Mouse (Mus musculus): ENCODE measurements around the gene Dgkg. TPM values are rescaled to one million over a fixed set of nuclear protein-coding genes. Genes with fewer than 3 reads are reported as not detected.

The Dgkg gene
- polyA plus RNA-seq, 1 experiment from 2014 or later, result 0.47 TPM

DNA sequence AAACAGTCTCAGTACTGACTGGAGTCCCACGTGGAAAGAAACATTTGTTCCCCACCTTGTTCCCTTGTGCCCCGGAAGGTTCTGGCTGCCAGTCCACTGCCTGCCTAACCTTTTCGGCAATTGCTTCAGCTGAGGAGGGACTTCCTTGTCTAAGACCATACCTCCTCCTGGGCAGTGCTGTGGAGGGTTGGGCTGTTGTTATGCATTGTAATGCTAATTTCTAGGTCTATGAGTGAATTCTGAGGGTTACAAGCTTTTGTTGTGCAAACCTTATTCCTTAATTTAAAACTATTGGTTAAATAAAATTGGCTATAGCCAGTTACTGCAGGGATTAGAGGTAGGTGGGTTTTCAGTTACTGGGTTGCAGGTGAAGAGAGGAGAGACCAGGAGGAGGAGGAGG lies 19.7 kb downstream of the Dgkg start:
- H3K27ac ChIP-seq (ENCODE audit: low read depth, low read length), result no peak overlapping the region
- H3K27me3 ChIP-seq (ENCODE audit: control insufficient read depth, insufficient read depth, low read length), result no peaks in the 10 kb centered on the region
- no peaks in the 10 kb centered on the region for H3K4me1 ChIP-seq (replicated peaks; ENCODE audit: control insufficient read depth, insufficient read depth, low read length)
- no peak overlapping the region for H3K9ac ChIP-seq (ENCODE audit: low read length)
- no peaks in the 10 kb centered on the region for H3K9me3 ChIP-seq (ENCODE audit: control insufficient read depth, low read length)
- no peak overlapping the region for H3K4me2 ChIP-seq (ENCODE audit: low read depth, low read length, severe bottlenecking)
- no peak for DNase-seq (ENCODE audit: low spot score)
- H3K4me3 ChIP-seq (ENCODE audit: low read depth, low read length), result no peak overlapping the region
- ATAC-seq (replicated peaks; ENCODE audit: low FRiP score), result no peak
- no peaks in the 10 kb centered on the region for H3K36me3 ChIP-seq (ENCODE audit: control insufficient read depth, insufficient read depth, low read length)
- WGBS, result 47% methylated on average over 3 of the region's 3 CpGs

DNA sequence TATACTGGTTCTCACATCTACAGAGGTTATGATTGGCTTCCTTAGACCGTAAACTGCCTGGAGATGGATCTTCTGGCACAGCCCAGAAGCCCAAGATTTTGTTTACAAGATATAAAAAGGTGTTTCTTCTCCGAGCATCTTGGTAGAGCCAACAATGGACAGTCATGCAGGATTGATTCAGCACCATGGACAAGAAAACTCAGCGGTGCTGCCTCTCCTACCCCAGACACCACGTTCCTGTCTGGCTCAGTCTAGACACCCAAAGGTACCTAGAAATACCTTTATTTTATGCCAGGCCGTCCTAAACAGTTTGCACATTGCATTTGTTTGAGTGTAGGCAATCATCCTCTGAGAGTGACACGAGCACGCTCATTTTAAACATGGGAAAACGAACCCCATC lies 21.3 kb downstream of the Dgkg start:
- Histone ChIP-seq H3K9me3 (ENCODE audit: control insufficient read depth, low read length) (no peaks in the 10 kb centered on the region), H3K36me3 (ENCODE audit: control insufficient read depth, insufficient read depth, low read length) (no peaks in the 10 kb centered on the region), H3K4me2 (ENCODE audit: low read depth, low read length, severe bottlenecking) (no peak overlapping the region), H3K27me3 (ENCODE audit: control insufficient read depth, insufficient read depth, low read length) (no peaks in the 10 kb centered on the region), H3K9ac (ENCODE audit: low read length) (no peak overlapping the region), H3K4me3 (ENCODE audit: low read depth, low read length) (no peak overlapping the region), H3K27ac (ENCODE audit: low read depth, low read length) (no peak overlapping the region), H3K4me1 (replicated peaks; ENCODE audit: control insufficient read depth, insufficient read depth, low read length) (peaks cover 2% of the 10 kb centered on the region)
- ATAC-seq (replicated peaks; ENCODE audit: low FRiP score), result no peak
- no peak for DNase-seq (ENCODE audit: low spot score)
- 59% methylated on average over 8 of the region's 8 CpGs for WGBS

DNA sequence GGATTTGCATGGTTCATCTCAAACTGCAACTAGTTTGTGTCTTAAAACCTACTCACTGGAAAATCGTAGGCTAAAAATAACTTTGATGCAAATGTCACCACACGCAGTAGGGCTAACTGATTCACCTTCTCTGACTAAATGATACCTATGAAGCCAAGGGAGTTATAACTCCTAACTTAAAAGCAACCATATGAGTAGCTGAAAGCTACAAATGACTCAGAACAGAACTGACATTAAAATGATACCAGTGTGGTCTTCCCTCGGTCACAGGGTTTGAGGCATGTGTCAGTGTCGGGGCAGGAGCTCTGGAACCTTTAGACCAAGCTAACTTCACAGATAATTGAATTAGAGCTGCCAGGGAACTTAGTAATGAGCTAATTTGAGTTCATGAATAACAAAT lies 24.0 kb downstream of the Dgkg start:
- H3K27ac ChIP-seq (ENCODE audit: low read depth, low read length), result no peak overlapping the region
- H3K27me3 ChIP-seq (ENCODE audit: control insufficient read depth, insufficient read depth, low read length), result 0 out of 2 replicates have a peak, but pooled peaks cover 2% of the 10 kb centered on the region
- H3K9me3 ChIP-seq (ENCODE audit: control insufficient read depth, low read length), result no peaks in the 10 kb centered on the region
- 91% methylated on average over 4 of the region's 4 CpGs for WGBS
- H3K4me2 ChIP-seq (ENCODE audit: low read depth, low read length, severe bottlenecking), result no peak overlapping the region
- ATAC-seq (replicated peaks; ENCODE audit: low FRiP score), result no peak
- H3K9ac ChIP-seq (ENCODE audit: low read length), result no peak overlapping the region
- no peak for DNase-seq (ENCODE audit: low spot score)
- peaks cover 5% of the 10 kb centered on the region for H3K4me1 ChIP-seq (replicated peaks; ENCODE audit: control insufficient read depth, insufficient read depth, low read length)
- no peak overlapping the region for H3K4me3 ChIP-seq (ENCODE audit: low read depth, low read length)
- no peaks in the 10 kb centered on the region for H3K36me3 ChIP-seq (ENCODE audit: control insufficient read depth, insufficient read depth, low read length)

DNA sequence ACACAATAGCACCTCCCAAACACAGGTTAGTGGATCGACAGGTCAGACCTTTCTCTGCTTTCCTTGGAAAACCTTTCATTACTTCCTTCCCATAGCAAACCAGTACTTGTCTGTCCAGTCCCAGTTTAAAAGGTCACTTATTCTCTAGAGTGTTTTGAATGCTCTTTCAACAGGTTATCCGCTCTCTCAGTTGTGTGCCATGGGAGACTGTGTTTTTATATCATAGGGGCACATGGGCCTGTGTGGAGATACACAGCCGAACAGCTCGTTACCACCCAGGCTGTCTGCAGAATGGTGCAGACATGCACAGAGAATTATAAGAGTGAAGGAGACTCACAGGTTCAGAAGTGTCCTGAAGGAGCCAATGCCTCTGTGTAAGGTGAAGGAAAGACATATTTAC lies 26.7 kb downstream of the Dgkg start:
- H3K4me3 ChIP-seq (ENCODE audit: low read depth, low read length), result no peak overlapping the region
- no peak for ATAC-seq (replicated peaks; ENCODE audit: low FRiP score)
- H3K36me3 ChIP-seq (ENCODE audit: control insufficient read depth, insufficient read depth, low read length), result no peaks in the 10 kb centered on the region
- DNase-seq (ENCODE audit: low spot score), result no peak
- peaks cover 5% of the 10 kb centered on the region for H3K4me1 ChIP-seq (replicated peaks; ENCODE audit: control insufficient read depth, insufficient read depth, low read length)
- H3K9ac ChIP-seq (ENCODE audit: low read length), result no peak overlapping the region
- H3K27ac ChIP-seq (ENCODE audit: low read depth, low read length), result no peak overlapping the region
- WGBS, result 61% methylated on average over 4 of the region's 4 CpGs
- 0 out of 2 replicates have a peak, but pooled peaks cover 2% of the 10 kb centered on the region for H3K27me3 ChIP-seq (ENCODE audit: control insufficient read depth, insufficient read depth, low read length)
- no peak overlapping the region for H3K4me2 ChIP-seq (ENCODE audit: low read depth, low read length, severe bottlenecking)
- no peaks in the 10 kb centered on the region for H3K9me3 ChIP-seq (ENCODE audit: control insufficient read depth, low read length)

DNA sequence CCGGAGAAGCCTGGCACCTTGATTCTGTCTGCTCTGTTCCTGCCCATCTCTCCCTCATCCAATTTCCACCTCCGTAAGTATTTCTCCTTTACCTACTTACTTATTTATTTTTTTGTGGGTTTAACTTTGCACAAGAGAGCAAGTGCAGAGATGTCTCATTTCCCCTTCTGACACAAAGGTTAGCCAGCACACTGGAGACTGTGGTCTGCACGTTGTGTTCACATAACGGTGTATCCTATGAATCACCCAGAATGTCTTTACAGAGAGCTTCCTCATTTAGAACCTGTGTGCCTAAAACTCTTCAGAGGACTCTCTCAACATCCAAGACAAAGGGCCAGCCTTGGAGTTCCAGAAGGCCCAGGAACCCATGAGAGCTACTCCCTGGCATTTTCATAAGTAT lies 27.1 kb downstream of the Dgkg start:
- Histone ChIP-seq H3K27ac (ENCODE audit: low read depth, low read length) (no peak overlapping the region), H3K27me3 (ENCODE audit: control insufficient read depth, insufficient read depth, low read length) (0 out of 2 replicates have a peak, but pooled peaks cover 2% of the 10 kb centered on the region), H3K9ac (ENCODE audit: low read length) (no peak overlapping the region), H3K4me3 (ENCODE audit: low read depth, low read length) (no peak overlapping the region), H3K4me2 (ENCODE audit: low read depth, low read length, severe bottlenecking) (no peak overlapping the region), H3K36me3 (ENCODE audit: control insufficient read depth, insufficient read depth, low read length) (no peaks in the 10 kb centered on the region), H3K9me3 (ENCODE audit: control insufficient read depth, low read length) (no peaks in the 10 kb centered on the region), H3K4me1 (replicated peaks; ENCODE audit: control insufficient read depth, insufficient read depth, low read length) (peaks cover 5% of the 10 kb centered on the region)
- WGBS, result 88% methylated on average over 4 of the region's 4 CpGs
- no peak for DNase-seq (ENCODE audit: low spot score)
- no peak for ATAC-seq (replicated peaks; ENCODE audit: low FRiP score)

DNA sequence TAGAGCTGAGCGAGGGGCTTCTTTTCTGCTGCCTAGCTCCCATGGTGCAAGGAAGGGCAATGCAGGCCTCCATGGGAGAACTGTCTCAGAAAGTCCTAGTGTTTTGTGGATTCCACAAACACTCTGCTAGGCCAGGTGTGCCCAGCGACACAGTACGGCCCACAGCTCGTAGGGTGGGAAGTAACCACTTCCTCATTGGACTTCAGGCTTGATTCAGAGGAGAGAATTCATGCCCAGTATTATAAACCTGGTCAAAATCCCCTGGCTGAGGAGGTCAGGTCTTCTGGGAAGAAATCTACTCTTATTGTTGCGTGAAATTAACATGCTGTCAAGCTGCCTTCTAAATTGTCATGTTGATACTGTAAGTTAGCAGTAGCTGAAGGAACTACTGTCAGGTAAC lies 31.0 kb downstream of the Dgkg start:
- ATAC-seq (replicated peaks; ENCODE audit: low FRiP score) (no peak), DNase-seq (ENCODE audit: low spot score) (no peak)
- peaks cover 5% of the 10 kb centered on the region for H3K4me1 ChIP-seq (replicated peaks; ENCODE audit: control insufficient read depth, insufficient read depth, low read length)
- no peak overlapping the region for H3K4me2 ChIP-seq (ENCODE audit: low read depth, low read length, severe bottlenecking)
- no peak overlapping the region for H3K27ac ChIP-seq (ENCODE audit: low read depth, low read length)
- no peaks in the 10 kb centered on the region for H3K9me3 ChIP-seq (ENCODE audit: control insufficient read depth, low read length)
- no peaks in the 10 kb centered on the region for H3K36me3 ChIP-seq (ENCODE audit: control insufficient read depth, insufficient read depth, low read length)
- WGBS, result 97% methylated on average over 5 of the region's 5 CpGs
- 0 out of 2 replicates have a peak, but pooled peaks cover 2% of the 10 kb centered on the region for H3K27me3 ChIP-seq (ENCODE audit: control insufficient read depth, insufficient read depth, low read length)
- no peak overlapping the region for H3K4me3 ChIP-seq (ENCODE audit: low read depth, low read length)
- H3K9ac ChIP-seq (ENCODE audit: low read length), result no peak overlapping the region

DNA sequence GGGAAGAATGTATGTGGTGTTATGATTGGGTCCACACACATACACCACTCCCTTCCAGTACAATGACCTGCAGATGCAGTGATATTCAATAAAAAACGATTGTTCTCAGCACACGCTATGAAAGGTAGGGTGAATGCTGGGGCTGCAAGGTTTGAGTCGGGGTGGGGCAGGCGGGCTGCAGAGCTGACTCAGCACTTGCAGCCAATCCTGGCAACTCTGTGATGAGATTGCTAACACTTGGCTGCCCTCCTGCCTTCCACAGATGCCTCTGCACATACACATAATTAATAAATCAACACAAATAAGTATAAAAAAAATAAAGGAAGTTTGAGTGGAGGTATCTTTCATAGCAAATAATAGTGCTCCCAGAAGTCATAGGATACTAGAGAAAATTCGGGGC lies 31.6 kb downstream of the Dgkg start:
- DNase-seq (ENCODE audit: low spot score), result no peak
- no peak overlapping the region for H3K4me3 ChIP-seq (ENCODE audit: low read depth, low read length)
- H3K4me1 ChIP-seq (replicated peaks; ENCODE audit: control insufficient read depth, insufficient read depth, low read length), result no peaks in the 10 kb centered on the region; the same call in 1 of the 2 replicates
- no peak for ATAC-seq (replicated peaks; ENCODE audit: low FRiP score)
- no peaks in the 10 kb centered on the region for H3K9me3 ChIP-seq (ENCODE audit: control insufficient read depth, low read length)
- no peak overlapping the region for H3K4me2 ChIP-seq (ENCODE audit: low read depth, low read length, severe bottlenecking)
- 86% methylated on average over 5 of the region's 5 CpGs for WGBS
- no peaks in the 10 kb centered on the region for H3K36me3 ChIP-seq (ENCODE audit: control insufficient read depth, insufficient read depth, low read length)
- H3K27ac ChIP-seq (ENCODE audit: low read depth, low read length), result no peak overlapping the region
- H3K27me3 ChIP-seq (ENCODE audit: control insufficient read depth, insufficient read depth, low read length), result 0 out of 2 replicates have a peak, but pooled peaks cover 2% of the 10 kb centered on the region
- H3K9ac ChIP-seq (ENCODE audit: low read length), result no peak overlapping the region

DNA sequence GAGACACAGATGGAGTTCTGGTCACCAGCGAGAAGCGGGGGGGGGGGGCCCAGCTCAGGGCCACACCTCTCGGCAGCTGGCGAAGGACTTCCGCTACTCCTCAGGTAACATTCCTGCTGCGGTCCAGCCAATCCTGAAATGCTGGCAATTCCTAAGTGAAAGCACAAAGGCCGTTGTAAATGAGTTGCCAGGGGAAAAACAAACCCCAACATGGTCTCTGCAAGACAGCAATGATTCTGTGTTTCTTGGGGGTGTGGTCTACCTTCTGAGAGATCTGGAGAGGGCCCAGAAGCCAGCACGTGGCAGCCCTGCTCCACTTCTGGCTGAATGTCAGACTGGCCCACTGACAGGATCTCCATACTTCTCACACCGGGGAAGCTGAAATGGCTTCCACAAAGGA lies 34.7 kb downstream of the Dgkg start:
- H3K27me3 ChIP-seq (ENCODE audit: control insufficient read depth, insufficient read depth, low read length), result no peaks in the 10 kb centered on the region
- no peak overlapping the region for H3K4me3 ChIP-seq (ENCODE audit: low read depth, low read length)
- ATAC-seq (replicated peaks; ENCODE audit: low FRiP score) (no peak), DNase-seq (ENCODE audit: low spot score) (no peak)
- no peaks in the 10 kb centered on the region for H3K9me3 ChIP-seq (ENCODE audit: control insufficient read depth, low read length)
- no peaks in the 10 kb centered on the region for H3K36me3 ChIP-seq (ENCODE audit: control insufficient read depth, insufficient read depth, low read length)
- no peak overlapping the region for H3K4me2 ChIP-seq (ENCODE audit: low read depth, low read length, severe bottlenecking)
- no peak overlapping the region for H3K27ac ChIP-seq (ENCODE audit: low read depth, low read length)
- WGBS, result 48% methylated on average over 9 of the region's 9 CpGs
- no peak overlapping the region for H3K9ac ChIP-seq (ENCODE audit: low read length)
- no peaks in the 10 kb centered on the region for H3K4me1 ChIP-seq (replicated peaks; ENCODE audit: control insufficient read depth, insufficient read depth, low read length)

DNA sequence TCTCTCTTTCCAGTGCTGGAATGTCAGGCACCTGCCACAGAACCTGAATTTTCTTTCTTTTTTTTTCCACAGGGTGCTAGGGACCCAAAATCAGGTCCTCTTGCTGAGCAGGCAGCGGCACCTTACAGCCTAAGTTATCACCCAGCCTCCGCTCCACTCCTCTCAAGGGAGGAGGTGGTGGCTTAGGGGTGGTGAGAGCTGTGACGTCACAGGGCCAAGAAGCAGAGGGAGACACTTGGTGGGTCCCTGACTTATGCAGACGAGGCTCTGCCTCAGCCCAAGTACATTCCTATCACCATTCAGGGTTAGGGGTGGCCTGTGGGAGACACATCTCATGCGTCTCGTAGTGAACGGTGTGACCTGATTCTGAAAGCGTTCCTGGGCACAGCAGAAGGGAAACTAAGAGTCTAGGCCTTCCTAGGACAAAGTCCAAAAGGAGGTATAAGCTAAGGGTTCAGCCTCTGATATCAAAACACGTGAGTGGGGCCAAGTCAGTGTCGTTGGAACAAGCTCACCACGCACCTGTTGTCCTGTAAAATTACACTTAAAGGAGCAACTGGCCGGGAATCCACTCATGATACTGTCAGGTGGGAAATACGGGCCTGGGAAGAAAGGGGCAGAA lies 35.6 kb downstream of the Dgkg start:
- H3K9ac ChIP-seq (ENCODE audit: low read length), result no peak overlapping the region
- H3K27me3 ChIP-seq (ENCODE audit: control insufficient read depth, insufficient read depth, low read length), result no peaks in the 10 kb centered on the region
- WGBS, result 84% methylated on average over 13 of the region's 13 CpGs
- no peak overlapping the region for H3K27ac ChIP-seq (ENCODE audit: low read depth, low read length)
- H3K4me1 ChIP-seq (replicated peaks; ENCODE audit: control insufficient read depth, insufficient read depth, low read length), result no peaks in the 10 kb centered on the region
- no peaks in the 10 kb centered on the region for H3K9me3 ChIP-seq (ENCODE audit: control insufficient read depth, low read length)
- H3K4me3 ChIP-seq (ENCODE audit: low read depth, low read length), result no peak overlapping the region
- H3K4me2 ChIP-seq (ENCODE audit: low read depth, low read length, severe bottlenecking), result no peak overlapping the region
- ATAC-seq (replicated peaks; ENCODE audit: low FRiP score), result no peak
- DNase-seq (ENCODE audit: low spot score), result no peak
- H3K36me3 ChIP-seq (ENCODE audit: control insufficient read depth, insufficient read depth, low read length), result no peaks in the 10 kb centered on the region
